Mouse (Mus musculus): ENCODE results near the gene Slc17a4. TPM values are rescaled to one million over a fixed set of nuclear protein-coding genes. Genes with fewer than 3 reads are reported as not detected.
A peak's percentile ranks its signal among the peaks of the same experiment; 100 is the strongest.

Slc17a4 gene
- polyA plus RNA-seq, 1 experiment, result 0.13 TPM

DNA sequence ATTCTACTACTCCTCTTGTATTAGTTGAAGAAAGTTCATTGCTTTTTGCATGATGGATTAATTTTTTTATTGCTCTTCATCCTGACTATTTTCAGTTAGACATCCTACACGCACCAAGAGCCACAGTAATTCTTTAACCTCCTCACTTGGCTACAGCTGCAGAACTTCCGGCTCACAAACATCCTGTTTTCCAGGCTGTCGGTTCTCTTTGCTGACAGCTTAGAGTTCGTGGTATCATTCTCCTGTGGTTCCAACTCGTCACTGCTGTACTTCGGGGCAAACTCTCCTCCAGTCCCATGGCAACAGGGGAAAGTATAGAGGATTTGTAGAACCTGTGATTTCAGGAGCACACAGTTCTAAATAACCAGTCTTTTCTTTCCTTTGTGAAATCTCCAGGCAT lies 16.6 kb downstream of the Slc17a4 start:
- peak in 1 of 2 experiments; percentile 13 for DNase-seq (ENCODE audit: low read depth in 1 of 2, low spot score in 2 of 2)
- Histone ChIP-seq H3K4me3 (ENCODE audit: extremely low read depth, insufficient read depth, insufficient read length) (no peak overlapping the region), H3K4me1 (ENCODE audit: control insufficient read depth, insufficient read depth, insufficient read length) (peaks cover 8% of the 10 kb centered on the region), H3K36me3 (ENCODE audit: control insufficient read depth, insufficient read depth, low read length) (no peaks in the 10 kb centered on the region), H3K27ac (ENCODE audit: insufficient read depth, low read length) (no peak overlapping the region; the same call in 1 of the 2 replicates), H3K27me3 (ENCODE audit: control insufficient read depth, insufficient read depth, low read length) (no peaks in the 10 kb centered on the region)
- 6% methylated on average over 6 of the region's 6 CpGs for WGBS
- TF ChIP-seq POLR2A (IDR thresholded peaks at IDR 0.05; ENCODE audit: low read depth, low read length) (no peak), CTCF (IDR thresholded peaks at IDR 0.05; ENCODE audit: extremely low read depth, insufficient read depth, insufficient read length, insufficient replicate concordance) (no peak)

DNA sequence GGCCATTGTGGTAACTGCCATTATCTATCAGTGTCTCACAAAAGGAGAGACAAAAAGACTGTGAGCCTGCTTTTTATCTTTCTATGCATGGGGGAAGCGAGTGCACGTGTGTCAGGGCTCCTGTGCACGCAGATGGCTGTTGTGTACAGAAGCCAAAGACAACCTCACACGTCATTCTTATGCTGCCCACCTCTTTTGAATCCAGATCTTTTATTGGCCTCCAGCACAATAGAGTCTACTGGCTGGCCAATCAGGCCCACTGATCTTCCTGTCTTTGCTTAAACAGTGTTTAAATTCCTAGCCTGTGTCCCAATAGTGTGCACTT lies 21.6 kb downstream of the Slc17a4 start:
- no peak for TF ChIP-seq POLR2A (IDR thresholded peaks at IDR 0.05; ENCODE audit: low read depth, low read length)
- TF ChIP-seq CTCF (IDR thresholded peaks at IDR 0.05; ENCODE audit: extremely low read depth, insufficient read depth, insufficient read length, insufficient replicate concordance), result no peak
- 81% methylated on average over 4 of the region's 4 CpGs for WGBS
- H3K27ac ChIP-seq (ENCODE audit: insufficient read depth, low read length), result no peak overlapping the region
- H3K36me3 ChIP-seq (ENCODE audit: control insufficient read depth, insufficient read depth, low read length), result no peaks in the 10 kb centered on the region
- H3K4me3 ChIP-seq (ENCODE audit: extremely low read depth, insufficient read depth, insufficient read length), result no peak overlapping the region
- peaks cover 2% of the 10 kb centered on the region for H3K4me1 ChIP-seq (ENCODE audit: control insufficient read depth, insufficient read depth, insufficient read length)
- no peaks in the 10 kb centered on the region for H3K27me3 ChIP-seq (ENCODE audit: control insufficient read depth, insufficient read depth, low read length)
- no peak for DNase-seq (ENCODE audit: low read depth in 1 of 2, low spot score in 2 of 2)

DNA sequence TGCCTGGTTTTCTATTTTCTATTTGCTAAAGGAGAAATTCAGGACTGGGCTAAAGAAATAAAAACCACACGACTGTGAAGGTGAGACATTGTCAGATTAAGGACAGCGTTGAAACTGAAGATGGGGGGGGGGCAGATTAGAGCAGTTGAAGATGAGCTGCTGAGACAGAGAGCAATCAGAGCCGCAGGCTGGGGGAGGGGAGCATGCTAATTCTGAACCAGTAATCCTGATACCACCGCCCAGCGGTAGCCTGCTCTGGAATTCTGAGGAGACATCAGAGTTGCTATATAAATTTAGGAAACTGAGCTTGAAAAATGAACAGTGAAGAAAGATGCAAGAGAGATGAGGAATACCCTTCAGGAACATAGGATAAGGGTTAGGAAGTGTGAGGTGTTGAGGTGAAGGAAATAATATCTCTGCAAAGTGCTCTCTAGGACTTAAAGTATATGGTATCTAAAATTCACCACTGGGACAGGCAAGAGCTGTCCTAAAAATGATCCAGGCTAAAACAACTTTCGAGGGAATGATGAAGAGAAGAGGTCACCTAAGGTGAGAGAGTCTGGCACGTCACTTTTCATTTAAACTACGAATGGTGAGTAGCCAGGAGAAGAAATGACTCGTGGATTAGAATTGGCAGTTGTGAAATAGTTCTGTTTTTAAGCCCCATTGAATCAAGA lies 22.1 kb downstream of the Slc17a4 start:
- H3K4me3 ChIP-seq (ENCODE audit: extremely low read depth, insufficient read depth, insufficient read length), result no peak overlapping the region
- no peak overlapping the region for H3K27ac ChIP-seq (ENCODE audit: insufficient read depth, low read length)
- peaks cover 1% of the 10 kb centered on the region; the same call in 1 of the 2 replicates for H3K4me1 ChIP-seq (ENCODE audit: control insufficient read depth, insufficient read depth, insufficient read length)
- no peaks in the 10 kb centered on the region for H3K27me3 ChIP-seq (ENCODE audit: control insufficient read depth, insufficient read depth, low read length)
- no peaks in the 10 kb centered on the region for H3K36me3 ChIP-seq (ENCODE audit: control insufficient read depth, insufficient read depth, low read length)
- DNase-seq (ENCODE audit: low read depth in 1 of 2, low spot score in 2 of 2), result no peak
- no peak for TF ChIP-seq CTCF (IDR thresholded peaks at IDR 0.05; ENCODE audit: extremely low read depth, insufficient read depth, insufficient read length, insufficient replicate concordance)
- no peak for TF ChIP-seq POLR2A (IDR thresholded peaks at IDR 0.05; ENCODE audit: low read depth, low read length)
- WGBS, result 86% methylated on average over 9 of the region's 9 CpGs

DNA sequence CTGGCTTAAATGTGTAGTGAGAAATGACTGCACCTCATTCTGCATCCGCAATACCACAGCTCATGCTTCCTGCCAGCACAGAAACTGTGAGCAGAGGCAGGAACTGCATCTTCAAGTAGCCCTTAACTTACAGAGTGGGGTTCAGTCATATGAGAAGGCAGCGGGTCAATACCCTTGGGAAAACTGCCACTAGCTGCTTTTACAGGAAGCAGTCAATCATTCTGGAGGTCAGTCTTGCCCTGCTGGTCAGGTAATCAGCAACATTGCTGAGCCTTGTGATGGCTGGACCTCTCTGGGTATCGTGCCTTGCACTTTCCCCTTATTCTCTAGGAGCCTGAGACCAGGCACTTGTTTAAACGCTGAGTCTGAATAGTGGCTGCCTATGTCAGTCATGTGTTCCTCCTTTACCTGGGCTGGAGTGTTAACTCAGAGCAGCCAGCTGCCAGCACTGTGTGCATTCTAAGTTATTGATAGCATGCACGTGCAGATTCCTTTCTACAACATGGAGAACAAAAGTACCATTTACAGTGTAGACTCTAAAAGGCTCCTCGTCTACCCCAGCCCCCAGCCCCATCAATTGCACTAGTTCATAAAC lies 25.7 kb downstream of the Slc17a4 start:
- H3K4me3 ChIP-seq (ENCODE audit: extremely low read depth, insufficient read depth, insufficient read length), result no peak overlapping the region
- H3K4me1 ChIP-seq (ENCODE audit: control insufficient read depth, insufficient read depth, insufficient read length), result no peaks in the 10 kb centered on the region
- TF ChIP-seq CTCF (IDR thresholded peaks at IDR 0.05; ENCODE audit: extremely low read depth, insufficient read depth, insufficient read length, insufficient replicate concordance) (no peak), POLR2A (IDR thresholded peaks at IDR 0.05; ENCODE audit: low read depth, low read length) (no peak)
- DNase-seq (ENCODE audit: low read depth in 1 of 2, low spot score in 2 of 2), result no peak
- 73% methylated on average over 6 of the region's 6 CpGs for WGBS
- no peaks in the 10 kb centered on the region for H3K27me3 ChIP-seq (ENCODE audit: control insufficient read depth, insufficient read depth, low read length)
- no peaks in the 10 kb centered on the region for H3K36me3 ChIP-seq (ENCODE audit: control insufficient read depth, insufficient read depth, low read length)
- H3K27ac ChIP-seq (ENCODE audit: insufficient read depth, low read length), result no peak overlapping the region

DNA sequence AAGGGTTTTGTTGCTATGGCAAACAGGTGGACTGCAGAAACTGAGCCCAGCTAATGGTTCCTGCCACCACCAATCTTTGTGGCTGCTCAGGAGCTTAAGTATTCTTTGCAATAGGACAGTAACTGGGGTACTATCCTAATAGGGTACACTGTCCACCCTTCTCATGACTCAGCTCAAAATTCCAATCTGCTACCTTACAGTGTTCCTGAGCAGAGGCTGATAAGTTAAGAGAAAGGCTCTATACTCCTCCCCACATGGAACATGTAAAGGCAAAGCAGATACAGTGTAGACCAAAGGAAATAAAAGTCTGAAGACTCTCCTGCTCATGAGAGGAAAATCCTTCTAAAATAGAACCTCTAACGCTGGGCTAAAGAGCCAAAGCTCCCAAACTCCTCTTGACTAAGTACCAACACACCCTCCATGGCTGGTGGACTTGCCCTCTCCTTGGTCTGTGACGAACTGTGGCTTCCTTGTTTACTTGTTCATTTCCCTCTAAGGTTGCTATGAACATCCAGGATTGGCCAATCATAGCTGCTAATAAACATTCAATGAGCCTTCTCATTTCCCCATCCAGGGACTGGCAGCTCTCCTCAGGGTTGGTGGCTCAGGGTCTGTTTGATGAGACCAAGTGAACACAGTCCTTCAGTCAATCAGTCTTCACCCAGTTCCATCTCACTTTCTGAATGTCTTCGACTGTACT lies 27.6 kb downstream of the Slc17a4 start:
- TF ChIP-seq POLR2A (IDR thresholded peaks at IDR 0.05; ENCODE audit: low read depth, low read length), result no peak
- TF ChIP-seq CTCF (IDR thresholded peaks at IDR 0.05; ENCODE audit: extremely low read depth, insufficient read depth, insufficient read length, insufficient replicate concordance), result no peak
- Histone ChIP-seq H3K36me3 (ENCODE audit: control insufficient read depth, insufficient read depth, low read length) (no peaks in the 10 kb centered on the region), H3K4me3 (ENCODE audit: extremely low read depth, insufficient read depth, insufficient read length) (no peak overlapping the region), H3K27me3 (ENCODE audit: control insufficient read depth, insufficient read depth, low read length) (no peaks in the 10 kb centered on the region), H3K27ac (ENCODE audit: insufficient read depth, low read length) (no peak overlapping the region), H3K4me1 (ENCODE audit: control insufficient read depth, insufficient read depth, insufficient read length) (no peaks in the 10 kb centered on the region)
- WGBS, result 78% methylated on average over 3 of the region's 3 CpGs
- DNase-seq (ENCODE audit: low read depth in 1 of 2, low spot score in 2 of 2), result no peak

DNA sequence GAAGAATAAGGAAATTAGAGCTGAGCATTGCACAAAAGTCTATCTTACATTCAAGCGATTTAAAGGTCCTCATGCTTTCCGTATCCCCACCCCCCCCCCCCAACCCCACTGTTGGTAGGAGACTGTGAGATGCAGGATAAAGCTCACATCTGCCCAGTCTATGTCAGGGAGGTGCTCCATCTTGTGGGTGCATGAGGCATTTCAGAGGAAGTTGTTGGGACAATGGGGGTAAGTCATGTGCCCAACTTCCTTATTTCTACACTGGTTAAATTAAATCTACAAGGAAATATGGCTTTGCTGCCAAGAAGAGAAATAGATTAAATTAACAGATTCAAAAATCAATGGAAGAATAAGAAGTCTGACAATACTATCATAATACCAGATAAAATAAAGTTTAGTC lies 29.3 kb downstream of the Slc17a4 start:
- no peaks in the 10 kb centered on the region for H3K4me1 ChIP-seq (ENCODE audit: control insufficient read depth, insufficient read depth, insufficient read length)
- 23% methylated on average over 2 of the region's 2 CpGs for WGBS
- H3K36me3 ChIP-seq (ENCODE audit: control insufficient read depth, insufficient read depth, low read length), result no peaks in the 10 kb centered on the region
- TF ChIP-seq POLR2A (IDR thresholded peaks at IDR 0.05; ENCODE audit: low read depth, low read length) (no peak), CTCF (IDR thresholded peaks at IDR 0.05; ENCODE audit: extremely low read depth, insufficient read depth, insufficient read length, insufficient replicate concordance) (peak; percentile 24; the same call in 1 of the 2 replicates)
- peak; percentile 35 to 59 for DNase-seq (ENCODE audit: low read depth in 1 of 2, low spot score in 2 of 2)
- no peak overlapping the region for H3K27ac ChIP-seq (ENCODE audit: insufficient read depth, low read length)
- no peaks in the 10 kb centered on the region for H3K27me3 ChIP-seq (ENCODE audit: control insufficient read depth, insufficient read depth, low read length)
- H3K4me3 ChIP-seq (ENCODE audit: extremely low read depth, insufficient read depth, insufficient read length), result no peak overlapping the region
